Mouse (Mus musculus) embryonic facial prominence, embryonic 13.5 days (tissue): ENCODE data around the gene Arhgap42. TPM values are rescaled to one million over a fixed set of nuclear protein-coding genes. Genes with fewer than 3 reads are reported as not detected.
A peak's percentile ranks its signal among the peaks of the same experiment; 100 is the strongest.

ENCODE experiments used
- ATAC-seq: fragments of 200-750 bp; cut with Nextera tagmentation; 2 replicates; pipeline ENCODE4 v1.8.0; 2017; ENCODE audit warnings: low read depth; ENCODE audit not compliant: insufficient number of reproducible peaks, insufficient read depth, low FRiP score, low TSS enrichment
- H3K27ac ChIP-seq: fragments of 300-500 bp; sonication (generic); 2 replicates; pipeline ENCODE4 v1.5.1; 2015; ENCODE audit warnings: moderate library complexity, mild to moderate bottlenecking, inconsistent platforms
- H3K27me3 ChIP-seq: fragments of 300-500 bp; sonication (generic); 2 replicates; pipeline ENCODE4 v1.6.1; 2015; ENCODE audit warnings: mild to moderate bottlenecking, inconsistent platforms
- H3K36me3 ChIP-seq: fragments of 300-500 bp; sonication (generic); 2 replicates; pipeline ENCODE4 v1.6.1; 2015; ENCODE audit warnings: mild to moderate bottlenecking, inconsistent platforms
- H3K4me1 ChIP-seq: fragments of 300-500 bp; sonication (generic); 2 replicates; pipeline ENCODE4 v1.6.1; 2015; ENCODE audit warnings: inconsistent platforms
- H3K4me2 ChIP-seq: fragments of 300-500 bp; sonication (generic); 2 replicates; pipeline ENCODE4 v1.6.1; 2015; ENCODE audit warnings: moderate library complexity, mild to moderate bottlenecking, inconsistent platforms
- H3K4me3 ChIP-seq: fragments of 300-500 bp; sonication (generic); 2 replicates; pipeline ENCODE4 v1.5.1; 2015; ENCODE audit warnings: mild to moderate bottlenecking, inconsistent platforms
- H3K9ac ChIP-seq: fragments of 300-500 bp; sonication (generic); 2 replicates; pipeline ENCODE4 v1.6.1; 2015; ENCODE audit warnings: mild to moderate bottlenecking, inconsistent platforms
- H3K9me3 ChIP-seq: fragments of 300-500 bp; sonication (generic); 2 replicates; pipeline ENCODE4 v1.6.1; 2016; ENCODE audit warnings: inconsistent platforms
- WGBS: fragments of 180-500 bp; shearing (Covaris S2); methylation state at CpG from one replicate; pipeline ENCODE4 v1.1.7; 2015; ENCODE audit warnings: mixed read lengths; 5-methylcytosine and 5-hydroxymethylcytosine counted together
- polyA plus RNA-seq: library from polyadenylated mRNA; unstranded; fragments of >200 nt; fragmentation: Nextera tagmentation; extraction: Ambion mirVana; gene quantifications from 2 replicates; pipeline ENCODE4 v1.2.1, GENCODE M21; 2015

Gene Arhgap42
- polyA plus RNA-seq = 56.3 and 64.1 TPM in 2 replicates

DNA sequence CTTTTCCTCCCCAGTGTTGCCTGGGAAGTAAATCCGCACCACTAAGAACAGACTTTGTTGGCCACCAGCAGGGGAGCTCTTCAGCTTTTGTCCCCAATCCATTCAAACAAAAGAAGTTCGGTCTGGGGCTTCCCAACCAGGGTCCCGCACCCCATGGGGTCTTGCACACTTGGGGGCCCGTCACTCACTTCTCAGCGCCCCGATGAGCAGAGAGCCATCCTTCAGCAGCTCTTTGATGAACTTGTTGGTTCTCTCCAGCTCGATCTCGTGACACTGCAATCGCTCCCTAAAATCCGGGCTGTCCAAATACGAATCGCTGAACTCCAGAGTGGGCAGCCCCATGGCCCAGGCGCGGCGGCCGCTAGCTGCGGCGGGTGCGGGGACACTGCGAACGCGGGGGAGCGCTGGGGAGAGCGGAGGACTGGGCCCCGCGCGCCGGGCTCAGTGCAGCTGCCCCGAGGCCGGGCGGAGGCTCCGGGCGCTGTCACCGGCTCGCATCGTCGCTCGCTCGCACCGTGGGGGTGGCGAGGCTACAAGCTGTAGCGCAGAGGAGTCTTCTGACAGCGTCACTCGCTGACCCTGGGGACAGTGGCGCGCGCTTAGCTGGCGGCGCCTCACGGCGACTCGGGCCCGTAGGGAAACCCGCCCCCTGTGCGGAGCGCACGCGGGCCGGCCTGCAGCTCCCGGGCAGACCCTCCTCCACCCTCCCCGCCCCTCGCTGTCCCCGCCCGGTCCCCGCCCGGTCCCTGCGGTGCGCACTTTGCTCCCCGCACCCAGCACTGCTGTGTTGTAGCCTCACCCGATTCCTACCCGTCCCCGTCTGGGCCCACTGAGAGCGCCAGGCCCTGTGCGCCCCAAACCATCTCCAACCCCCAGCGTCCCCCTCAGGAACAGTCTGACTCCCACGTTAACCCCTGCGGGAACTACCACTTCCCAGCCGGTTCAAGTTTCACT is at the start of gene Arhgap42:
Arhgap42 (minus strand) TSS at position 664 of the 954 bp plus-strand sequence.
- no peaks in the 10 kb centered on the region for H3K9me3 ChIP-seq
- H3K36me3 ChIP-seq = no peaks in the 10 kb centered on the region
- peak within 1 kb of the TSS; percentile 69 for H3K4me2 ChIP-seq
- H3K27me3 ChIP-seq = no peaks in the 10 kb centered on the region
- H3K4me1 ChIP-seq = peaks cover 17% of the 10 kb centered on the region
- peak within 1 kb of the TSS; percentile 97 for H3K27ac ChIP-seq
- peak within 1 kb of the TSS; percentile 96 for H3K9ac ChIP-seq
- peak within 1 kb of the TSS; percentile 83 for H3K4me3 ChIP-seq
- peak; percentile 81 for ATAC-seq
- under 1% methylated on average over 71 of the region's 78 CpGs for WGBS

DNA sequence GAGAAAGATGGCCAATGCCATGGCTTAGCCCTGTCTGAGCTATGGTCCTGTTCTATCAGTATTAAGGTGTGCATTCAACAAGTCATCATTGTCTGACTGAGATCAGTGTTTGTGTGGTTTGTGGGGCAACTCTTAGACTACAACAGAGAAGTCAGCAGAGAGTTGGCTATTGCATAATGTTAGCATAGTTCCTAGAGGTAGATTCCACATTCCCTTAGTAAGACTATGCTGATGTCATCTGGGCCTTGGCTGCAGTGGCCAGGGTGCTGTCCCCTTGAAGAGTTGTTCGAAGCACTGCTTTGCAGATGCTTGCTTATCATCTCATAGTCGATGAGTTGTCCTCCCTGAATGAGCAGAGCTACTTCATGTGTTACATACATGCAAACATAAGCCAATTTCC is 49.2 kb upstream of the Arhgap42 start:
- no peaks in the 10 kb centered on the region for H3K36me3 ChIP-seq
- ATAC-seq = no peak
- no peaks in the 10 kb centered on the region for H3K4me1 ChIP-seq
- no peak overlapping the region for H3K9ac ChIP-seq
- no peak overlapping the region for H3K4me3 ChIP-seq
- H3K9me3 ChIP-seq = no peaks in the 10 kb centered on the region
- 90% methylated on average over 2 of the region's 2 CpGs for WGBS
- no peaks in the 10 kb centered on the region for H3K27me3 ChIP-seq
- no peak overlapping the region for H3K4me2 ChIP-seq
- H3K27ac ChIP-seq = no peak overlapping the region

DNA sequence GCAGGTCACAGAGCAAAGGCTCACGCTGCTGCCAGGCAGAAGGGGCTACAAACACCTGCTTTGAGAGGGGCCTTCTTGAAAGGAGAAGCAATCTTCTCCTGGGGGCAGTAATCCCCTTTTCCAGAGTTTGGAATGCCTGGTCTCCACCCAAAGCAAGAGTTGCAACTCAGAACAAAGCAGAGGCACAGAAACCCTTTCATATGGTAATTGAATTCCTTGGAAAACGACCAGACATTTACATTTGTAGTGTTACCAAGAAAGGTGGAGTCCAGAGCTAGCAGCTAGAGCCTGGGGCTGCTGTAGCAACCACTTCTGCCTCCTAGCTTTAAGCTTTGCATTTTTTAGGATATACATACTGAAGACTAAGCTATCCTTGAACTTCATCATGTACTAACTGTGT is 30.4 kb upstream of the Arhgap42 start:
- Histone ChIP-seq H3K36me3 (no peaks in the 10 kb centered on the region), H3K4me2 (no peak overlapping the region), H3K9me3 (no peaks in the 10 kb centered on the region), H3K4me1 (peaks cover 6% of the 10 kb centered on the region; the same call in 1 of the 2 replicates), H3K27ac (no peak overlapping the region), H3K9ac (no peak overlapping the region), H3K27me3 (no peaks in the 10 kb centered on the region), H3K4me3 (no peak overlapping the region)
- ATAC-seq = no peak
- WGBS = 6% methylated on average over 2 of the region's 2 CpGs

DNA sequence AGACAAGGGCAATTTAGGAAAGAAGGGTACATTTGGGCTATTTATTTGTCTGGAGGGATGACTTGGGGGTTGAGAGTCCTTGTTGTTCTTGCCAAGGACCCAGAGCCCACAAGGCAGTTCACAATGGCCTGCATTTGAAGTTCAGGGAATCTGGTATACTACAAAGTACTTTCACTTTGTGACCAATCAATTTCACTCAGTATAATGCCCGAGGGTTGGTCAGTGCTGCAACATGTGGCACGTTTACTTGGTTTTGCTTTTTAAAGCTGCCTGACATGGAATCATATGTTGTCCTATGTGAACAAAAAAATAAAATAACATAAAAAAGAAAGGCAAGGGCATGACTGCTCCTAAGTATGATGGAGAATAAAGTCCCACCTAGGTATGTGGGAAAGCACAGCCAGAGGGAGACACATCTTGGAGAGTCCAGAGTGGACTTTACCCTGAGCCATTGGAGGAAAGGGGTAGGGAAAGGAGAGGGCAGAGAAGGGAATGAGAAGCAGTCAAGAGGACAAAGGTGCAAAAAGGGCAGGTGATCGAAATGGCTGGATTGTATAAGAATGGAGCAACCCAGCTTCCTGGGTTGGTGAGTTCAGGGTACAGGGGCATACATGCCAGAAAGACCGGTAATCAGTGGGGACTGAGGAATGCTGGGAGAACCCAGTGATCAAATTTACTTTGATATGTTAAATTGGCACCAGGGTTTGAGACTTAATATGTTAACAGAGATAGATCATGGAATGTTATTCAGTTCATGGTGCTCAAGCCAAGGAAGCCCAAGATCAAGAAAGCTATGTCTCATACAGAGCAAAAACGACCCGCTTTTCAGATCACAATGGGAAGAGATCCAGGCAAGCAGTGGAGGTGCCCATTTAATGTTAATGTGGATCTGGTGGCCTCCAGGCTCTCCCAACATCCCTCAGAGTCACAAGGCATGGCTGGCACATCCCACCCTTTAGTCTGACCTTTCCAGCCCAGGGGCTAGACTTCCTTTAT is 29.0 kb upstream of the Arhgap42 start:
- WGBS = 72% methylated on average over 6 of the region's 6 CpGs
- no peak overlapping the region for H3K9ac ChIP-seq
- H3K36me3 ChIP-seq = no peaks in the 10 kb centered on the region
- H3K27me3 ChIP-seq = no peaks in the 10 kb centered on the region
- ATAC-seq = no peak
- no peak overlapping the region for H3K4me2 ChIP-seq
- H3K4me3 ChIP-seq = no peak overlapping the region
- H3K4me1 ChIP-seq = peaks cover 8% of the 10 kb centered on the region; the same call in 1 of the 2 replicates
- no peak overlapping the region for H3K27ac ChIP-seq
- H3K9me3 ChIP-seq = no peaks in the 10 kb centered on the region

DNA sequence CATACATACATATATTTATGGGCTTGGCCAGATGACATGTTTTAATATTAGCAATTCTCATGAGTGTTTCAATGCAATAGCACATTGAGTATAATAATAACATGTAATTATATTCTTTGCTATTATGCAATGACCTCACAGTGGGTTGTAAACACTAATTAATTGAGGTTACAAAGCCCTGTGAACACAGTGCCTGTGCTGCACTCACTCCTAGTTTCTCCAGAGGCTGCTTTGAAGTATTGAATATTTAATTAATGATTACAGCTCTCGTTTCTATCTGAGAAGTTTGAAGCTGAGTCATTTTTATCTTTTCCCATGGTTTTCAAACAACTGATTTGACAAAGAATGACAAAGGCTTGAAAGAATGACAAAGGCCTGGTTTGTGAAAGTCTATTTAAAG is 24.6 kb upstream of the Arhgap42 start:
- no peak overlapping the region for H3K27ac ChIP-seq
- H3K9ac ChIP-seq = no peak overlapping the region
- H3K4me3 ChIP-seq = no peak overlapping the region
- 57% methylated on average over 1 of the region's 1 CpGs for WGBS
- H3K27me3 ChIP-seq = no peaks in the 10 kb centered on the region
- H3K4me2 ChIP-seq = no peak overlapping the region
- H3K4me1 ChIP-seq = 0 out of 2 replicates have a peak, but pooled peaks cover 3% of the 10 kb centered on the region
- no peaks in the 10 kb centered on the region for H3K9me3 ChIP-seq
- H3K36me3 ChIP-seq = no peaks in the 10 kb centered on the region
- no peak for ATAC-seq

DNA sequence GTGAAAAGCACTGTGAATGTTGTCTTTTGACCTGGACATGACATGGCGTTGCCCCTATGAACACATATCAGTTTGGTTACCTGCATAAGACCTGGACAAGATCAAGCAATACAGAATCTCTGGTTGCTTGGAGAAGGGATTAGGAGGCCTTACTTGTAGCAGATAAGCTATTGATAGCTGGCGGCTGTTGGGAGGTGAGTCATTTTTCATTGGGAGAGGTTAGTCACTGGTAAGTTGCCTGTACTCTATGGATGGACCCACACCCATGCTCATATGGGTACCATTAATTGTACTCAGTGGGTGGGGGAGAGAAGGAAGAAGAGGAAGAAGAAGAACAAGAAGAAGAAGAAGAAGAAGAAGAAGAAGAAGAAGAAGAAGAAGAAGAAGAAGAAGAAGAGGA is 23.6 kb upstream of the Arhgap42 start:
- Histone ChIP-seq H3K4me3 (no peak overlapping the region), H3K27ac (no peak overlapping the region), H3K4me1 (0 out of 2 replicates have a peak, but pooled peaks cover 3% of the 10 kb centered on the region), H3K27me3 (no peaks in the 10 kb centered on the region), H3K4me2 (no peak overlapping the region), H3K9ac (no peak overlapping the region), H3K36me3 (no peaks in the 10 kb centered on the region), H3K9me3 (no peaks in the 10 kb centered on the region)
- ATAC-seq = no peak
- WGBS = 86% methylated on average over 2 of the region's 2 CpGs

DNA sequence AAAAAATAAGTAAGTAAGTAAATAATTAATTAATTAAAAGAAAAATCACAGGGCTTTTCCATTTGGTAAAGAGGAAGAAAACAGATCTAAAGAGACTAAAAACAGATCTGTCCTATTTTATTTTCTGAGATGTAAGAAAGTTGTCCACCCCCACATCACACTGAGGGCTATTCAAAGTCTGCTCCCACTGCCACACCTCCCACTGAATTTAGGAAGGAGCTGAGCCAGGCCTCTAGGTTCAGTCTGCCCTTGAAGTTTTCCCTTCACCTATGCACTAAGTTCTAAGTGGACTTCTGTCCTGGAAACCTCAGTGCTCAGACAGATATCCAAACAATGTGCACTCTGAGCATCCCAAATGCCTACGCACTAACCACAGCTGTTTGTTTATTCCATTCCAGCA is 15.9 kb upstream of the Arhgap42 start:
- H3K36me3 ChIP-seq = no peaks in the 10 kb centered on the region
- WGBS = 87% methylated on average over 1 of the region's 1 CpGs
- no peak overlapping the region for H3K27ac ChIP-seq
- ATAC-seq = no peak
- H3K4me1 ChIP-seq = no peaks in the 10 kb centered on the region
- H3K9me3 ChIP-seq = no peaks in the 10 kb centered on the region
- H3K4me2 ChIP-seq = no peak overlapping the region
- no peak overlapping the region for H3K9ac ChIP-seq
- H3K4me3 ChIP-seq = no peak overlapping the region
- no peaks in the 10 kb centered on the region for H3K27me3 ChIP-seq

DNA sequence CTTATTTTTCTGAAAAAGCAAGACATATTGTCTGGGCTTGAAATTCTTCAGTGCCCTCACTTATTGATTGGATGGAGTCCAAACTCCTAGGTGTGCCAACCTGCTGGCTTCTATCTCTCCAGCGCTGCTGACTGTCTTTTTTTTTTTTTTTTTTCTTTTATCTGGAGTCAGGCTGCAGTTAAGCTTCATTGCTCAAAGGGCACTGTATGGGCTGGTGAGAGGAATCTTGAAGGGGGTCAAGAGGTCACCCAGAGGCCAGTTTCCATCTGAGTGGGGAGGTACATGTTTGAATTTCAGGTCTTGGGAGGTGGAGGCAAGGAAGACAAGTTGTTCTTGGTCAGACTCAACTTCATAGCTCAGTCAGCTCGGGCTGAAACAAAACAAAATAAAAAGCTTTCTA is 9.6 kb upstream of the Arhgap42 start:
- 50% methylated on average over 2 of the region's 2 CpGs for WGBS
- no peaks in the 10 kb centered on the region for H3K9me3 ChIP-seq
- ATAC-seq = no peak
- no peak overlapping the region for H3K4me3 ChIP-seq
- H3K36me3 ChIP-seq = no peaks in the 10 kb centered on the region
- H3K27ac ChIP-seq = no peak overlapping the region
- no peaks in the 10 kb centered on the region for H3K4me1 ChIP-seq
- no peak overlapping the region for H3K4me2 ChIP-seq
- no peaks in the 10 kb centered on the region for H3K27me3 ChIP-seq
- no peak overlapping the region for H3K9ac ChIP-seq

DNA sequence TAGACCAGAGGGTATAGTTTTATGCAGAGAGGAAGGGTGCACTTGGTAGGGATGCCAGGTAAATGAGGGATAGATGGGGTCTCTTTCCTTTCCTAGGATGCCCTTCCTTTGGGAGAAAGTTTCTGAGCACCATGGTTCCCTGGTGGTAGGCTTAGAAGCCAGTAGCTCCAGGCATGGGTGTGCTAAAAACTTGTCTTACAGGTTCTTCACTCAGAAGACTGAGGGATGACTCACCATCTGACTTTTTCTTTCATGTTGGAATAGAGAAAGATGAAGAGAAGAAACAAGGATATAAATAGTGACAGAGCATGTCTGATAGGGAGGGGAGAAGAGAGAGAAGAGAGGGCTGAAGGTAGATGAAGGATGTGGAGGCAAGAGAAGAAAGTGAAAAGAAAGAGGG is 7.1 kb upstream of the Arhgap42 start:
- no peaks in the 10 kb centered on the region for H3K36me3 ChIP-seq
- ATAC-seq = no peak
- no peak overlapping the region for H3K4me3 ChIP-seq

DNA sequence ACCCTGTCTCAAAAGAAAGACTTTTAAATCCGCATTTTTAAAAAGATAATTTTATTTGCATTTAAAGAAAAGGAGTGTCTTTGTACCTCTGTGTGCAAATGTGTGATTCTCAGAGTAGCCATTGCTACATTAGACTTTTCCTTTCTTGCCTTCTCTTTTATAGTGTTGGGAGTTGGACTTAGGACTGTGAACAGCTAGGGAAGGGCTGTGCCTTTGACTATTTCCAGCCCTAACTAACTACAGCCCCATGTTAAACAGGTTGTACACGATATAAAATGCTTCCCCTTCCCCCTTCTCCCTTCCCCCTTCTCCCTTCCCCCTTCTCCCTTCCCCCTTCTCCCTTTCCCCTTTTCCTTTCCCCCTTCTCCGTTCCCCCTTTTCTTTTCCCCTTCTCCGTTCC is 4.9 kb upstream of the Arhgap42 start:
- no peaks in the 10 kb centered on the region for H3K27me3 ChIP-seq
- H3K36me3 ChIP-seq = no peaks in the 10 kb centered on the region
- no peak overlapping the region for H3K4me3 ChIP-seq
- H3K4me1 ChIP-seq = no peaks in the 10 kb centered on the region; the same call in 1 of the 2 replicates
- H3K27ac ChIP-seq = no peak overlapping the region
- WGBS = 65% methylated on average over 4 of the region's 4 CpGs
- no peaks in the 10 kb centered on the region for H3K9me3 ChIP-seq
- no peak overlapping the region for H3K4me2 ChIP-seq
- no peak overlapping the region for H3K9ac ChIP-seq
- ATAC-seq = no peak

More for the DNA sequence above, 7.1 kb upstream of the Arhgap42 start:
- Histone ChIP-seq H3K27ac (no peak overlapping the region), H3K4me2 (no peak overlapping the region), H3K4me1 (no peaks in the 10 kb centered on the region), H3K9me3 (no peaks in the 10 kb centered on the region), H3K9ac (no peak overlapping the region), H3K27me3 (no peaks in the 10 kb centered on the region)

DNA sequence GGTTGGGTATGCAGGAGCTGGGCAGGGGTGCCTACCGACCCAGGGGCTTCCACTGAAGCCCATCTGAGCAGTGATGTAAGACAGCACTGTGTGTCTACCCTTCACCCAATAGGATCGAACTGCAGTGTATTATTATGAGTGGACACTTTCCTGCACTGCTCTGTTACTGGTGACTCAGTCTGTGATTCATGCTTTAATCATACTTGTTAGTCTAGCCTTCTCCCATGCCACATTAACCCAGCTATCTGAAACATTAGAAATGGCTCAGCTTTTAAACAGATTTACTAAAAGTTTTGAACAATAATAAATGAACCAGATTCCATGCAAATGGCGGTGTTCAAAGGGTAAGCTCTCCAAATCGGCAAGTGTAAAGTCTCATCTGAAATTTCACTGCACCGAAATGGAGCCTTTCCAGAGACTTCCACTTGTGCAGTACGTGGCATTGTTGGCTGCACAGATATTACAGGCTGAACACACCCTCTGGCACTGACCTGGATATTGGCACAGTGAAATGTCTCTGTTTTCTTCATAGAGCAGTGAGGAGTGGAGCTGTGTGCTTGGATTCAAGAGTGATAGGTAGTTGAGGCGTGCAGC is 2.4 kb upstream of the Arhgap42 start:
- H3K4me1 ChIP-seq = peaks cover 11% of the 10 kb centered on the region
- H3K9me3 ChIP-seq = no peaks in the 10 kb centered on the region
- no peaks in the 10 kb centered on the region for H3K27me3 ChIP-seq
- no peak overlapping the region for H3K9ac ChIP-seq
- H3K27ac ChIP-seq = no peak overlapping the region
- WGBS = 80% methylated on average over 7 of the region's 7 CpGs
- no peaks in the 10 kb centered on the region for H3K36me3 ChIP-seq
- no peak overlapping the region for H3K4me2 ChIP-seq
- ATAC-seq = no peak
- H3K4me3 ChIP-seq = no peak overlapping the region
